Mouse (Mus musculus) telencephalon, adult 2 months (tissue): ENCODE results near the gene Ccdc141.

Experiments
- DNase-seq: peaks from one replicate; pipeline ENCODE4 v3.0.0-alpha.2; 2011; ENCODE audit warnings: low read depth, low spot score

Gene Ccdc141

DNA sequence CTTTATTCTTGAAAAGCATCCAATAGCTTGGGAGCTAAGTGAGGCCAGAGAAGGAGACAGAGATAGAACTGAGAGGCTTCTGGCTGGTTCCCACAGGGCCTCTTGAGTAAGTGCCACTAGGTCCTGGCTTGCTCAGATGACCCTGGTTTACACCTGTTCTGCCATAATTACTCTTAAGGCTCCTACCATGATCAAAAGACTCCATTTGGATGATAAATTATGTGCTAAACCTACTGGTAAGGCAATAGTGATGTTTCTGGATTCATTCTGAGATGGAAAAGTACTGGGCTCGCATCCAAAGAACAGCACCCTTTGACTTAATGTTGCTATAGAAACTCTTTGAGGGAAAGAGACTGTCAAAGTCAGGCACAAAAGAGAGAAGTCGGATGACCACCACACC lies 3.9 kb upstream of the Ccdc141 start:
- DNase-seq = no peak

DNA sequence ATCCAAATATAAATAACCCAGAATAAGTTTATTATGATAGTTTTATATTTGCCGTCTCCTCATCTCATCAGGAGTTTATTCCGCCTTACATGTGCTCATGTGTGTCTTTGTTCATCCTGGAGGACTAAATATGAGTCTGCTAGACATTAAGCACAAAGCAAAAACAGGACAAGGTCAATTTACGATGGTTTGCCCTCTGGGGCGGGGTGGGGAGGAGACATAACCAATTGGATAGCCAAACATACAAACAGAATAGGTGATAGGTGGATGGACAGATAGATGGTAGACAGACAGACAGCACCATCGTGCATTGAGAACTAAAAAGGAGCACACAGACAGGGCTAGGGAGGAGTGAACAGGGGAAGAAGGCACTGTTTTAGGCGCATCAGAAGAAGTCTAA lies 3.4 kb upstream of the Ccdc141 start:
- DNase-seq = no peak

DNA sequence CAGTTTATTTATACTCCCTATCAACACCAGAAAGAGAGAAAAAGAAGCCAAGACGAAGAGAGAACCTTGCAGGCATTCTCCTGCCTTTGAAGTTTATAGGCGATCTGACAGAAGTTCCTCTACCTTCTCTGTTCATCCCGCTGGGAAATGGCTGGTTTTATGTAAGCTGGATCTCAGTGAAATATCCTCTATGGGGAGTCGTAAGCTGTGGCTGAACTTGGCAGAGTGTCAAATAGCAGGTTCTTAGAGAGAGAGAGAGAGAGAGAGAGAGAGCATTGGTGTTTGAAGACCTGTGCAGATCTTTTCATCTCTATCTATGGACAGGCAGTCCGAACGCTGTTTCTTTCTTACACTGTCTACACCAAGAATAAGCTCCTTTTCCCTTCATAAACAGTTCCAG lies 2.9 kb upstream of the Ccdc141 start:
- DNase-seq = no peak

DNA sequence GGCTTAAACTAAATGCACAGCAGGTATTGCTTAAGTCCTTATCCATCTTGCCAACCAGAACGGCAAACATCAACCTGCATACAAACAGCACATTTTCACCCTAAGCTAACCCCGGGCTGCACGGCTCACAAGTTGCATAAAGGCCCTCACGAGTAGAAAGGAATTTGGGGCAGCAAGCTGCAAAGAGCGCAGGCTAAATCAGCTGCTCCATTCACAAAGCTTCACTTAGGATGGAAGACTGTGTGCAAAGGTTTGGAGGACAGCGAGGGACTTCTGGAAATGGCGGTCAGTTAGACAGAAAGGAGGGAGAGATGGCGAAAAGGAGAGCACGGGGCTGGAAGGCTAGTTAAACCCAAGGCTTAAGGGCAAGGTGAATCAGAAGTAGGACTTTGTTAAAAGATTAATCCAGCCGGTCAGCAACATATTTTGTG lies 1.8 kb upstream of the Ccdc141 start:
- DNase-seq = no peak

DNA sequence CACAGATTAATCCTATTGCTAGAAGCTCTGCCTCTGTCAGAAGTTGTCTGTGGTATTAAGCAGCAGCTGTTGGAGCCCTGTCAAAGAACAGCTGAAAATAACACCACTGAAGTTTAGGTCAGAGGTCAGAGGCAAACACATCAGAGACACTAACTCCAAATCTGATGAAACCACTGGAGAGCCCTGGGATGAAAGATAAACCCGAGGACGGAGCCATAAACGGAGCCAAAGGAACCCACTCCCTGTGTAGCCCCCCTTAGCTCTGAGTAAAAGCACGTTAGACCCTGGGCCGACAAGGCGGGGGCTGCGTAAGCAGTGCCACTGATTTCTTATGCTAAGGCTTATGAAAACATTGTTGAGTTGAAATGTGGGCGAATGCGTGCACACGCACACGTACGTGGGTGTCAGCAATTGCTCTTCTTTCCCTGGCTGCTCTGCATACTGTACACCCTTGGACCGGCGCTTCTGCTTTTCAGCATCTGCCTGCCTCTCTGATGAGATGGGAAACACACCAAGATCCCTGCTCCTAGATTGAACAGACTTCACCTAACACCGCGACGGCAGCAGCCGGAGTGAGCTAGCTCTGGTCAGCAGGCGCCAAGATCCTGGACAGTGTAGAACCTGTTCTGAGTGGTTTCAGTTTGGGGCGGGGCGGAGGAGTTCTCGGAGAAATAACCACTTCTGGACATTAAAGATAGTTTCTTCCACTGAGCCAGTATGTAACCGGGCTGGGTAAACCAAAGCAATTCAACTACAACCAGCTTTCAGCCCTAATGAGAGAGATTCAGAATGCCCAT lies 1.2 kb upstream of the Ccdc141 start:
- no peak for DNase-seq

DNA sequence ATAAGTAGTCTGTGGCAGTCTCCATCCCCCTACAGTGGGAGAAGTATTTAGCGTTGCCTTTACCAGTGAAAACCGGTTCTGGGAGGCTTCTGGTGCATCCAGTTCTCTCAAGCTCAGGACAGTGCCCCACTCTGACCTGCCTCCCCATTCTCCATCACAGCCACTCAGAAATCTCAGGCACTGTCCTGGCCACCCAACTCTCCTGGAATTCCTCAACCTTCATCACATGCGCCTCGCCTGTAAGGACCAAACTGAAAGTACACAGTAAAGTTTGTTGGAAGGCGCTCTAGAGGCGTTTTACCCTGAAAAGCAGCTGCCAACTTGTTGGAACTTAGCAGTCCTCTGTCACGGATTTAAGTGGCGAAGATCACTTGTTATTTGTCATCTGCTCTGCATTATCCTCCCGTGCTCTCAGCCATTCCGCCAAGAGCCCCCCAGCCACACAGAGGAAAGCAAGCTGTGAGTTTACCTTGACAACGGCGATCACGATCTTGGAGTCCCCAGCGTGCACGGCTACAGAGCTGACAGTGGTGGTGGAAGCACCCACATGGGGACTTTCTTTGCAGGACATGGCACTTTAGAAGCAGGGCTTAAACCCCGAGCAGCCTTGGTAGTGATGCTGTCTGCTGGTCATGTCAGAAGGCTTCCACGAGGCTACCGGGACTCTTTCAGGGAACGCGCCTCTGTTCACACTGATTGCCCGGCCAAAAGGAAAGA lies 362 bp downstream of the Ccdc141 start:
- DNase-seq = no peak

DNA sequence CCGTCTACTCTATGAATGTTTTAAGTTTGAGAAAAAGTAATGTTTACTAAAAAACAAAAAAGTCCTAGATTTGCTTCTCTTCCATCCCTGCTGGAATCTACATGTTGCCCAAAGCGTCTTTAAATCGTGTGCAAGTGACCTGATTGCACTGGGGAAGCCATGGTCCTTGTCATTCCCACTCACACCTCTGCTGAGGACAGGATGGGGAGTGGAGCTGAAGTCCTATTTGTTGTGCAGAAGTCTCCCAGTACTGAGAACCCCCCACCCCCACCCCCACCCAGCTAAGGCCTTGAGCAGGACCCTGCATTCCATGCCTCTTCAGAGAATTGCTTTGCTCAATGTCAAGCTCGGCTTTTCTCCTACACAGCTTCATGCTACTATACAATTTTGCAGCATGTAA lies 1.2 kb downstream of the Ccdc141 start:
- DNase-seq = no peak

DNA sequence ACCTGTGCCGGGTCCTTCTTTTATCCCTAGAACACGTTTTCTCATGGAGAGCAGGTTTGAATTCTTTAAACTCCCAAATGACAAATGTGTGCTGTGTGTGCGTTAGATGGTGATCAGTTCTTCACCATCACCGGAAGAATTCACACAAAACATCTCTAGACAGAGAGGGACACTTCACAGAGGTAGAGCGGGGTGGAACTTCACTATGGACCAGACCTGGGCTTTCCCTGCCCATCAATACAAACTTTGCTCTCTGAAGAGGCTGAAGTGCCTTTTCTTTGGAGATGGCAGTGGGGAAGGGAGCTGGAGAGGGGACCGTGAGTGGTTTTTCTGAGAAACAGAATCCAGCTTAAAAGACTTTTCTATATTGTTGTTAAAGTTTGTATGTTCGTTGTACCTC lies 1.7 kb downstream of the Ccdc141 start:
- no peak for DNase-seq

DNA sequence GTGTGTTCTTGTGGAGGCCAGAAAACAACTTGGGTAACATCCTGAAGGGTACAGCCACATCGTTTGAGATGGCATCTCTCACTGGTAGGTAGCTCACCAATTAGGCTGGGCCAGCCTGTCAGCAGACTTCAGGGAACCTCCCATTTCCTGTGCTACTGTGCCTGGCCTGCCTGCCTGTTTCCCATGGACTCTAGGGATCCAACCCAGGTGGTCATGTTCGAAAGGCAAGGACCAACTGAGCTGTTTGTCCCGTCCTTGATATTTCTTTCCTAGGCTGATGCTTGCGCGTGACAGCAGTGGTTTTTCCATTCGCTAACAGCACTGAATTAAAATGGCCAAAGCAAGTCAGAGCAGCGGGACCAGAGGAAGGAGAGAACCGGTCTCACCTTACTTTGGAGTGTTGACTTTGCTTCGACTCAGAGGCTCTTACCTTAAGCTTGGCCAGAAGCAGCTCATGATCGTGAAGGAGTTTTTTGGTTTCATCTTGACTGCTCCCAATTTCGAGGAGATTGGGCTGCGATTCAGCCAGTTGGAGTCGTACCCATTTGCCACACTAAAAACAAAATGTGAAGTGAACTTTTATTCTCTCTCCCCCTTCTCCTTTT lies 2.3 kb downstream of the Ccdc141 start:
- no peak for DNase-seq

DNA sequence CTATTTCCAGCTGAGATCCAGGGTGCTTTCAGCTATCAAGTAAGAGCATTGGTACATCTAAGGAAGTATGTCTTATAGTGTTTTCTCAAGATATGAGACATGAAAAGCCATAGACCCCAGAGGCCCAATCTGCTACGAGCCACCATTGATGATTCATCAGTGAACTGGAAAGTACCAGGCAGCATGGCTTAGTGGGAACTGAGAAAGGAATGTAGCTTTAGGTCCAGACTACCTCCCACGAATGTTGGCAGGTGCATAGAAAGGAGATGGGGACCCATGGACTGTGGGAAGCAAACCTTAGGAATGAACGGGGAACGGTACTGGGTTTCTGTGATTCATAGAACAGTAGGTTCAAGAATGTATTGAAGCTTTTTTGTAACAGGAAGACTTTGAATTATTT lies 4.1 kb downstream of the Ccdc141 start:
- DNase-seq = no peak

DNA sequence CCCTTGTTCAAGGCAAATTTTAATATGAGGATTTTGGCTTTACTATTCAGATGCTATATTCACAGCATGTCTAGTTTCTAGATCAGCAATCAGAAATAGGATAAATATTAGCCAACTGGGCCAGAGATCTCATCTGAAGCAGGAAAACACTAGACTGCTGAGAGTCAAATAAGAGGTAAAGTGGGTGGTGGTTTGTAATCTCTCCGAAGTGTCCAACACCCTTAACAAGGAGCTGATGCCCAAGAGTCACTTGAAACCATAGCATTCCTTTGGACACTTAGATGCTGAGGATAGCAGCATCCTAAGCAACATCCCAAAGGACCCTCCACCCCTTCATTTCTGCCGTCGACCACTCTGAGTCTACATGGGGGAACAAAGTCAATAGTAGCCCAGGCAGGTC lies 5.8 kb downstream of the Ccdc141 start:
- no peak for DNase-seq

DNA sequence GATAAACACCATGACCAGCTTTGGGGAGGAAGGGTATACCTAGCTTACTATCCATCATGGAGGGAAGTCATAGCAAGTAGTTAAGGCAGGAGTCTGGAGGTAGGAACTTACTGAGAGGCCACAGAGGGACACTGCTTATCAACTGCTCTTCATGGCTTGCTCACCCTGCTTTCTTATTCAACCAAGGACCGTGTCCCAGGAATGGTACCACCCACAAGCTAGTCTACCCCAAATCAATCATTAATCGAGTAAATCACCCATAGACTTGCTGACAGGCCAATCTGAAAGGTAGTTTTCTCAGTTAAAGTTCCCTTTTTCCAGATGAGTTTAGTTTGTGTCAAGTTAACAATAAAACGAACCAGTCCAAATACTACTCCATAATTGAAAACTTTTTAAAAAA lies 7.1 kb downstream of the Ccdc141 start:
- no peak for DNase-seq

DNA sequence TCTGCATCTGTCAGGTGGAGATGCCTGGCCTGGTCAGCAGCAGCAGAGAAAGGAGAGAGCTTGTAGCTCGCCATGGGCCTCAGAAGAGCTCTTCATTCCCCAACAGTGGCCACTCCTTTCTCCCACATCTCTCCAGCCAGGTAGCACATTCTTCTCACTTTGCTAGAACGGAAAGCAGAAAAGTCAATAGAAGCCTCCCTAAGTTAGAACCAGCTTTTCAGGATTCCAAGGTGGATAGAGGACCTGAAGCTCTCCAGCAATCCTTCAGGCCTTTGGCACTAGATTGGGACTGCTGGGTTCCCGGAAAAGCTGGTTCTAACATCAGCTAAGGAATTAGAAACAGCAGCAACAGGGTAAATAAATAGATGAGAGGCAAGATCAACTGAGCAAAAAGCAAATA lies 8.3 kb downstream of the Ccdc141 start:
- no peak for DNase-seq

DNA sequence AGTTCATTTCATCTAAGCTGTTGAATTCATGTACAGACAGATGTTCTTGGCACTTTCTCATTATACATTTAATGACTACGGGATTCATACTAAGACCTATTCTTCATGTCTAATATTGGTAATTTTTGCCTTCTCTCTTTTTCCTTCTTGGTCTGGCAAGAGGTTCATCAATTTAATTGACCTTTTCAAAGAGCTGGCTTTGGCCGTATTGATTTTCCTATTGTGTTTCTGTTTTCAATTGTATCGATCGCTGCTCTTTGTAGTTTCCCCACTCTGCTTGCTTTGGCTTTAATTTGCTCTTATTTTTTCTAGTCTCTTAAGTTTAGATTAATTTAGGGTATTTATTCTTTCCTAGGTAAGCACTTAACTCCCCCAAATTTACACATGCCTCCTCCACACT lies 12.9 kb downstream of the Ccdc141 start:
- DNase-seq = no peak

DNA sequence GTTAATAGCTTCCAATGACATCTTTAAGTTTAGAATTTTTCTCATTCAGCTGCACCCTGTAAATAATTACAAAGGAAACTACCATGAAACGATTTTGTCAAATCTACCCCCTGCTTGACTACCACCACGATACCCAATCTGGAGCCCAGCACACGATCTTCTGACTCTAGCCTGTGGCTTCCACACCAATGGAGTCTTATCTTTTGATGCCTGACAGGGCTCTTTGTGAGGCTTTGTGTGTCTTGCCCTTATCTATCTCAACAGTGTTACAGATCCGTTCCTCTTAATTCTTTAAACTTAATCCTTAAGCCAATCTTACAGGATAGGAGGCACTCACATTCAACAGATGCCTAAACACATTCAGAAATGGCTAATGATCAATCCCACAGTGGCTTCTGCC lies 16.4 kb downstream of the Ccdc141 start:
- no peak for DNase-seq

DNA sequence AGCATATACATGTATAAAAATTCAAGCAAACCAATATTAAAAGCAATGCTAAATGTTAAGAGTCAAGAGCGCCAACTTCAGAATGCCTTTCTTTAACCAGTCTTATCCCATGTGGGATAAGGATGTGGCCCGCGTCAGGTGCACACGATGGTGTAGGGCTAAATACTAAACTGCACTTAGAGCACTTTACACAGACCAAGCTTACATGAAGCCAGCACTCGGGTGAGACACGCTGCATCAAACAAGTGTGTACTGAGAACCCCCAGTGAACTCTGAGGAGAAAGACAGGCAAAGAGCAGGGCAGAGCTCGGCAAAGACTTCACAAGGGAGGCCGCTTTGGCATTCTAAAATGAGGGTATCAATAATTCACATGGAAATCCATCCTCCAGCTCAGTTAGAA lies 19.2 kb downstream of the Ccdc141 start:
- DNase-seq = no peak

DNA sequence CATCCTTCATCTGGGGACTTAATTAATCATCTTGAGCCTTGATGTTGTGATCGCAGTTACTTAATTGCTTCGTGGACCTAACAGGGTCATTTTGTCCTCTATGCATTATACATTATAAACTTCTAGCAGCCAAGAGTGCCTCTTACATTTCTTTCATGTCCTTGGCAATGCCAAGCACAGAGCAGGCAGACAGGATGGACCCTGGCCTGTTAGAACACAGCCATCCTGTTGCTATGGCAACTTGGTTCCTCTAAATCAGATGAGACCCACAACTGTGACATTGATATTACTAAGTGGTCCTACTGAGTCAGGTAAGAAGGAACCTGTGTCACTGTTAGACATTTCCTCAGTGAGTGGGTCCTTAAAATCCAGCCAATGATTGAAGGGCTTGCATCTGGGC lies 20.9 kb downstream of the Ccdc141 start:
- DNase-seq = no peak

DNA sequence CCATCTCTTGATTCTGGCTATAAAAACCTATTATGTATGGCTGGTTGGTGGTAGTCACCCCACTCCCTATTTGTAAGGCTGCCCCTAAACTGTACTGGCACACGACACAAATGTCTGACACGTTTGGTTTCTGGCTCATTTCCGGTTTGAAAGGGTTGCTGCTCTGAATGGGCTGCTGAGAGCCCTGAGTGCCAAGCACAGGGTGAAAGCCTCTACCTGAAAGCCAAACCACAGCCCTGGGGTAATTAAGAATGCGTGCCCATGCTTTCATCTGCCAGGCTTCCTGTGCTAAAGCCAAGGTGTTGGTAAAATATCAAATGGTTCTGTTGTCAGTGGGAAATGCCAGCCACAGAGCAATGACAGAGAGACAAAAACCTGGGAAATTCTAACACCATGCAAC lies 22.2 kb downstream of the Ccdc141 start:
- DNase-seq = no peak

DNA sequence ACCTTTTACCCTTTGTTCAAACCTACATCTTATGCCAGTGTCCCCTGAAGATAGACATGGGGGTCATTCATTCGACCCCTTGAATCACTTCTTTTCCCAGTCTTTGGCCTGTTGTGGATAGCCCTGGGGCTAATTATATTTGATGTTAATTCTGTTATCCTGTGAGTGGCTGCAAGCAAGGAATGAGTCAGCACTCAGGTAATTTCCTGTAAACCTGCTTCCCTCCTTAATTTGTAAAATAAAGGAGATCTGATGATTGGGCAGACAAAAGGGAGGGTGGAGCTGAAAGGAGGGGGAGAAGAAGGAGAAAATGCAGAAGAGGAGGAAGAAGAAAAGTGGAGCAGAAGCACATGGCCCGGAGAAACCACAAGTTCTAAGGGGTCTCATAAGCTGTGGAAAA lies 23.5 kb downstream of the Ccdc141 start:
- no peak for DNase-seq

DNA sequence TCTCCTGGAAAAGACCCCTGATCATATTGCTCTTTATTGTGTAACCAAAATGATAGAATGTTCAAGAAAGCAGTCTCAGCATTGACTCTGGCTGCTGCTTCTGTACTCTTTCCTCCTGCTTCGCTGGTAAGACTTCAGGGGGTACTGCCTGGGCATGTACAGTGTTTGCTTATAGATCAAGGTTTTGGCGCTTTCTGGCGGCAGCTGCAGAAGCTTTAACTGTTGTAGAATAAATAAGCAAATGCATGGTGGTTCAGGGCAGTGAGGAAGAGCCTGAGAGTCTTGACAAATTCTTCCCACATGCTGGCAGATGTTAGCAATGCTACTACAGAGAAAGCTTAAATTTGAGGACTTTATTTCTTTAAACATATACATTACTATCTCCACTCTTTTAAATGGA lies 24.1 kb downstream of the Ccdc141 start:
- no peak for DNase-seq

DNA sequence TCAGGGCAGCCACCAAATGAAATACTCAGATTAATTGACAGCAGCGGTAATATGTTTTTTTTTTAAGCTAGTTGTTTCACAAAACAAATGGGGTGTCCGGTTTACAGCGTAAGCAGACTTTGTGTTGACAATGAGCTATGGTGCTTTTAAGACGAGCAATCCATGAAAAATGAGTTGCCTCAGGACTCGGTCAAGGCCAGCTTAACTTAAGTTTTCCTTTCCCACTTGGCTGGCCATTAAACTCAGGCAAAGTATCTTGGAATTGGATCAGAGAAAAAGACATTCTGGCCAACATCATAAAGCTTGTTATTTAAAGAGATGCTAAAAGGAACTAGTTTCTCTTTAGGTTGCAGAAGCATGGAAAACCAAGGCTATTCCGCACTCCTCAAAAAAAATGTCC lies 26.9 kb downstream of the Ccdc141 start:
- DNase-seq = no peak

DNA sequence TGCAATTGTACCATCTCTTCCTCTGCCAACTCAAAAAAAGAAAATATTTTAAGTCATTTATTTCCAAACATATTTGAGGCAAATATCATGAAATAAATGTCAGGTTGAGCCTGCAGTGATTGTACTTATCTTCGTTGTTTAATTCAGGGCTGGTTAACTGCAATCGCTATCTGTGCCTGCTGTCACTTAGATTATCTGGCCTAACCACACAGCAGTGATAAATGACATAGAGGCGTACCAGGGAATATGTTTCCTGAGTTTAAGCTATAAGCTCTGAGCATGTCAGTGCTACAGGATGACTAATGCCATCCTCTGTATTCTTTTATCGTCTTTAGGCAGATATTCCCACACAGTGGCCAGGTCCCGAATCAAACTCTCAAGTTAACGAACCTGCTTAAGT lies 31.6 kb downstream of the Ccdc141 start:
- DNase-seq = no peak

DNA sequence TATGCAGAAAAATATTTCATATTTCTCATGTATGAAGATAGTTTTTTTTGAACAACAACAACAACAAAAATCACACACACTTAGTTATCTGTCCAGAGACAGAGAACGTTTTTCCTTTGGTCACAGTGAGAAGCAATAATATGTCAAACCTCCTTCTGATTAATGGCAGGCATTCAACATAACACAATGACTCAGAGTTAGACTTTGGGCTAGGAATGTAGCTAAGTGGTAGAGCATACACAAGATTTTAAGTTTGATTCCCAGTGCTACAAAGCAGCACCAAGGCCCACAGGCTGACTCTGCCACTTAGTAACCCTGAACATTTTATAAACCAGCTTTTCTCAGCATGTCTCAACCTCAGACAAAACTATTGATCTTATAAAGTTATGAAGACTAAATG lies 35.5 kb downstream of the Ccdc141 start:
- no peak for DNase-seq
